Mouse (Mus musculus): ENCODE data around the gene Ssr3. TPM values are rescaled to one million over a fixed set of nuclear protein-coding genes. Genes with fewer than 3 reads are reported as not detected.
"Not testable (repeated sequence)": the region's sequence is repeated elsewhere in the genome, so short reads cannot be mapped to it uniquely, and the experiment has no call there.

The Ssr3 gene
- polyA plus RNA-seq, 1 experiment from 2014 or later: 291 TPM

- Histone ChIP-seq H3K4me1 (no peaks in the 10 kb centered on the region), H3K4me3 (no peak overlapping the region), H3K9me3 (no peaks in the 10 kb centered on the region), H3K36me3 (no peaks in the 10 kb centered on the region), H3K27me3 (no peaks in the 10 kb centered on the region), H3K9ac (no peak overlapping the region), H3K27ac (no peak overlapping the region), H3K4me2 (replicated peaks) (no peak overlapping the region)
- ATAC-seq (ENCODE audit: low FRiP score, low read depth): no peak
- WGBS: 84% methylated on average over 4 of the region's 4 CpGs
Observed at GRCm38 (mm10) chr3:65396835-65397504, 4.5 kb upstream of the Ssr3 start.

- H3K4me3 ChIP-seq; H3K9ac ChIP-seq; H3K4me1 ChIP-seq; H3K4me2 ChIP-seq (replicated peaks); H3K9me3 ChIP-seq; H3K27ac ChIP-seq; ATAC-seq (ENCODE audit: low FRiP score, low read depth); H3K36me3 ChIP-seq; H3K27me3 ChIP-seq: not testable (repeated sequence)
- WGBS: 100% methylated on average over 1 of the region's 1 CpGs
Observed at GRCm38 (mm10) chr3:65395111-65395510, 2.7 kb upstream of the Ssr3 start.

- Histone ChIP-seq H3K36me3 (peaks cover 29% of the 10 kb centered on the region), H3K4me1 (peaks cover 20% of the 10 kb centered on the region), H3K4me3 (peak overlapping the region; percentile 87), H3K27ac (peak overlapping the region; percentile 93), H3K9ac (peak overlapping the region; percentile 91), H3K9me3 (no peaks in the 10 kb centered on the region), H3K27me3 (no peaks in the 10 kb centered on the region), H3K4me2 (replicated peaks) (peak overlapping the region; percentile 88)
- WGBS: under 1% methylated on average over 37 of the region's 37 CpGs
- peak; percentile 62 for ATAC-seq (ENCODE audit: low FRiP score, low read depth)
Observed at GRCm38 (mm10) chr3:65391784-65392420, 521 bp downstream of the Ssr3 start.

GRCm38 (mm10) chr3:65391222-65391783, 1.1 kb downstream of the Ssr3 start:
- H3K9me3 ChIP-seq: no peaks in the 10 kb centered on the region
- peak overlapping the region; percentile 91 for H3K9ac ChIP-seq
- no peak for ATAC-seq (ENCODE audit: low FRiP score, low read depth)
- H3K27me3 ChIP-seq: no peaks in the 10 kb centered on the region
- peak overlapping the region; percentile 93 for H3K27ac ChIP-seq
- peaks cover 20% of the 10 kb centered on the region for H3K4me1 ChIP-seq
- 21% methylated on average over 6 of the region's 6 CpGs for WGBS
- peaks cover 35% of the 10 kb centered on the region for H3K36me3 ChIP-seq
- peak overlapping the region; percentile 87 for H3K4me3 ChIP-seq
- peak overlapping the region; percentile 88 for H3K4me2 ChIP-seq (replicated peaks)

- Histone ChIP-seq H3K27ac (no peak overlapping the region), H3K9me3 (no peaks in the 10 kb centered on the region), H3K27me3 (no peaks in the 10 kb centered on the region), H3K36me3 (peaks cover 82% of the 10 kb centered on the region), H3K9ac (no peak overlapping the region), H3K4me2 (replicated peaks) (no peak overlapping the region), H3K4me1 (peaks cover 16% of the 10 kb centered on the region), H3K4me3 (no peak overlapping the region)
- ATAC-seq (ENCODE audit: low FRiP score, low read depth): no peak
Observed at GRCm38 (mm10) chr3:65385771-65386170, 6.7 kb downstream of the Ssr3 start.

GRCm38 (mm10) chr3:65384431-65384830, 8.0 kb downstream of the Ssr3 start:
- Histone ChIP-seq H3K9me3 (no peaks in the 10 kb centered on the region), H3K4me3 (no peak overlapping the region), H3K27me3 (no peaks in the 10 kb centered on the region), H3K36me3 (peaks cover 84% of the 10 kb centered on the region), H3K4me2 (replicated peaks) (no peak overlapping the region), H3K4me1 (0 out of 2 replicates have a peak, but pooled peaks cover 6% of the 10 kb centered on the region), H3K9ac (no peak overlapping the region), H3K27ac (no peak overlapping the region)
- ATAC-seq (ENCODE audit: low FRiP score, low read depth): no peak
- WGBS: 89% methylated on average over 3 of the region's 3 CpGs

GRCm38 (mm10) chr3:65381094-65381493, 11.3 kb downstream of the Ssr3 start:
- Histone ChIP-seq H3K4me3 (no peak overlapping the region), H3K4me1 (no peaks in the 10 kb centered on the region), H3K9ac (no peak overlapping the region), H3K4me2 (replicated peaks) (no peak overlapping the region), H3K27ac (no peak overlapping the region), H3K36me3 (peaks cover 77% of the 10 kb centered on the region), H3K9me3 (no peaks in the 10 kb centered on the region), H3K27me3 (no peaks in the 10 kb centered on the region)
- WGBS: 75% methylated on average over 4 of the region's 4 CpGs
- no peak; the same call in 1 of the 2 replicates for ATAC-seq (ENCODE audit: low FRiP score, low read depth)

- Histone ChIP-seq H3K9ac (no peak overlapping the region), H3K36me3 (peaks cover 73% of the 10 kb centered on the region), H3K4me2 (replicated peaks) (no peak overlapping the region), H3K9me3 (no peaks in the 10 kb centered on the region), H3K4me1 (0 out of 2 replicates have a peak, but pooled peaks cover under 1% of the 10 kb centered on the region), H3K4me3 (no peak overlapping the region), H3K27me3 (no peaks in the 10 kb centered on the region), H3K27ac (no peak overlapping the region)
- ATAC-seq (ENCODE audit: low FRiP score, low read depth): no peak
- WGBS: 85% methylated on average over 4 of the region's 4 CpGs
Observed at GRCm38 (mm10) chr3:65379884-65380539, 12.4 kb downstream of the Ssr3 start.

GRCm38 (mm10) chr3:65378724-65379123, 13.7 kb downstream of the Ssr3 start:
- ATAC-seq (ENCODE audit: low FRiP score, low read depth): no peak
- peaks cover 62% of the 10 kb centered on the region for H3K36me3 ChIP-seq
- no peaks in the 10 kb centered on the region for H3K27me3 ChIP-seq
- 0 out of 2 replicates have a peak, but pooled peaks cover 5% of the 10 kb centered on the region for H3K4me1 ChIP-seq
- no peaks in the 10 kb centered on the region for H3K9me3 ChIP-seq
- H3K9ac ChIP-seq: no peak overlapping the region
- H3K4me3 ChIP-seq: no peak overlapping the region
- H3K4me2 ChIP-seq (replicated peaks): no peak overlapping the region
- H3K27ac ChIP-seq: no peak overlapping the region

GRCm38 (mm10) chr3:65374729-65375128, 17.7 kb downstream of the Ssr3 start:
- no peak overlapping the region for H3K4me3 ChIP-seq
- H3K4me1 ChIP-seq: 0 out of 2 replicates have a peak, but pooled peaks cover 5% of the 10 kb centered on the region
- H3K36me3 ChIP-seq: peaks cover 69% of the 10 kb centered on the region
- no peak overlapping the region for H3K9ac ChIP-seq
- H3K27ac ChIP-seq: no peak overlapping the region
- no peak overlapping the region for H3K4me2 ChIP-seq (replicated peaks)
- 74% methylated on average over 3 of the region's 3 CpGs for WGBS
- H3K27me3 ChIP-seq: no peaks in the 10 kb centered on the region
- H3K9me3 ChIP-seq: no peaks in the 10 kb centered on the region
- no peak for ATAC-seq (ENCODE audit: low FRiP score, low read depth)

GRCm38 (mm10) chr3:65373594-65374182, 18.7 kb downstream of the Ssr3 start:
- Histone ChIP-seq H3K9ac (no peak overlapping the region), H3K36me3 (peaks cover 64% of the 10 kb centered on the region), H3K4me1 (0 out of 2 replicates have a peak, but pooled peaks cover 5% of the 10 kb centered on the region), H3K4me2 (replicated peaks) (no peak overlapping the region), H3K27ac (no peak overlapping the region), H3K4me3 (no peak overlapping the region), H3K9me3 (no peaks in the 10 kb centered on the region), H3K27me3 (no peaks in the 10 kb centered on the region)
- ATAC-seq (ENCODE audit: low FRiP score, low read depth): no peak
- 89% methylated on average over 5 of the region's 5 CpGs for WGBS

- Histone ChIP-seq H3K9me3 (no peaks in the 10 kb centered on the region), H3K36me3 (peaks cover 65% of the 10 kb centered on the region), H3K27ac (no peak overlapping the region), H3K27me3 (no peaks in the 10 kb centered on the region), H3K9ac (no peak overlapping the region), H3K4me2 (replicated peaks) (no peak overlapping the region), H3K4me1 (0 out of 2 replicates have a peak, but pooled peaks cover 5% of the 10 kb centered on the region), H3K4me3 (no peak overlapping the region)
- ATAC-seq (ENCODE audit: low FRiP score, low read depth): no peak
- WGBS: 91% methylated on average over 4 of the region's 4 CpGs
Observed at GRCm38 (mm10) chr3:65372552-65372951, 19.9 kb downstream of the Ssr3 start.
